ENCODE assay signal across 29 mouse cellular contexts in genomic region chr5:43111740-43112139, GRCm38 (mm10).
"Had no signal": no experiment of that assay in that cellular context is flagged by ENCODE, and none has a peak within 500 bp of the region (broad histone marks: within the 10 kb centered on the region; RNA-seq: fewer than 3 reads in every experiment).

No protein-coding gene starts in this region.

- H3K27ac ChIP-seq: embryonic facial prominence, embryonic 10.5 days; embryonic facial prominence, embryonic 12.5 days; embryonic facial prominence, embryonic 13.5 days; embryonic facial prominence, embryonic 15.5 days; forebrain, embryonic 10.5 days; forebrain, embryonic 12.5 days; forebrain, embryonic 13.5 days; forebrain, embryonic 15.5 days; gastrocnemius, adult 2 months; heart, adult 2 months; heart, embryonic 10.5 days had no signal

- H3K4me3 ChIP-seq: embryonic facial prominence, embryonic 10.5 days; embryonic facial prominence, embryonic 12.5 days; embryonic facial prominence, embryonic 13.5 days; embryonic facial prominence, embryonic 15.5 days; erythroblast, embryonic 14.5 days; forebrain, embryonic 10.5 days; forebrain, embryonic 12.5 days; forebrain, embryonic 13.5 days; forebrain, embryonic 15.5 days; gastrocnemius, adult 2 months; heart, adult 2 months; heart, embryonic 10.5 days had no signal

- ATAC-seq: forebrain, embryonic 13.5 days; forebrain, embryonic 14.5 days; forebrain, embryonic 15.5 days; forebrain, embryonic 16.5 days; forebrain, postnatal 0 days had no signal

- DNase-seq: cerebellum, adult 8-10 months; cerebellum, adult 9-10 months; cerebellum, adult 9-11 months; cerebellum, postnatal 10 days; cerebellum, postnatal 14 days; cerebellum, postnatal 25 days; cerebellum, postnatal 36 days; embryo, embryonic 11 days; gastrocnemius, adult 2 months; gastrocnemius, postnatal 10 days; gastrocnemius, postnatal 14 days; gastrocnemius, postnatal 25 days; gastrocnemius, postnatal 36 days; heart, adult 11 months; heart, adult 18-20 months; heart, adult 2 months had no signal

- H3K9me3 ChIP-seq: embryonic facial prominence, embryonic 10.5 days; embryonic facial prominence, embryonic 12.5 days; embryonic facial prominence, embryonic 13.5 days; embryonic facial prominence, embryonic 15.5 days; forebrain, embryonic 10.5 days; forebrain, embryonic 12.5 days; forebrain, embryonic 13.5 days; forebrain, embryonic 15.5 days; heart, embryonic 10.5 days had no signal

- H3K9ac ChIP-seq: embryonic facial prominence, embryonic 12.5 days; embryonic facial prominence, embryonic 13.5 days; embryonic facial prominence, embryonic 15.5 days; forebrain, embryonic 12.5 days; forebrain, embryonic 13.5 days; forebrain, embryonic 15.5 days; forebrain, postnatal 0 days had no signal

- H3K36me3 ChIP-seq: embryonic facial prominence, embryonic 10.5 days; embryonic facial prominence, embryonic 12.5 days; embryonic facial prominence, embryonic 13.5 days; embryonic facial prominence, embryonic 15.5 days; forebrain, embryonic 10.5 days; forebrain, embryonic 12.5 days; forebrain, embryonic 15.5 days; heart, embryonic 10.5 days had no signal

- H3K4me1 ChIP-seq: embryonic facial prominence, embryonic 10.5 days; embryonic facial prominence, embryonic 12.5 days; embryonic facial prominence, embryonic 13.5 days; embryonic facial prominence, embryonic 15.5 days had no signal

- H3K27me3 ChIP-seq: embryonic facial prominence, embryonic 12.5 days; embryonic facial prominence, embryonic 13.5 days; embryonic facial prominence, embryonic 15.5 days; forebrain, embryonic 12.5 days; forebrain, embryonic 13.5 days; forebrain, embryonic 15.5 days had no signal
